Mouse (Mus musculus): Measurements from ENCODE around the gene Foxa2.
A peak's percentile ranks its signal among the peaks of the same experiment; 100 is the strongest.

Foxa2 gene

GRCm38 (mm10) chr2:148046799-148047165, at the start of gene Foxa2:
Gene Foxa2 (minus strand): TSS chr2:148046969.
- DNase-seq, result no peak

DNA sequence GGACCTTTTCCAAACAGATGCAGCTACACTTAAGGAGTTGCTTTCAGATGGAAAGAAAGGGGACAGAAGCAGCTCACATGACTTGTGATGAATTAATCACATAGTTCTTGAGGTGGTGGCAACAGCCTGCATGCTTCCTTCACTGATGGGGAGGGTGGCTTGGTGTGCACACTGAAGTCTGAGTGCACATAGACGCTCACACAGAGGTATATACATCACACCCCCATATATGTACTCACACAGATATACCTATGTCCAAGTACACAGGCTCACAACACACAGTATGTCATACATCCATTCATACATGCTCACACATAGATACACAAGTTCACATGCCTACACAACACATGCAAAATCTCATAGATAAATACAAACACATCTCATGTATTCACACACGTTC, 45.3 kb upstream of the Foxa2 start:
- DNase-seq, result no peak

DNA sequence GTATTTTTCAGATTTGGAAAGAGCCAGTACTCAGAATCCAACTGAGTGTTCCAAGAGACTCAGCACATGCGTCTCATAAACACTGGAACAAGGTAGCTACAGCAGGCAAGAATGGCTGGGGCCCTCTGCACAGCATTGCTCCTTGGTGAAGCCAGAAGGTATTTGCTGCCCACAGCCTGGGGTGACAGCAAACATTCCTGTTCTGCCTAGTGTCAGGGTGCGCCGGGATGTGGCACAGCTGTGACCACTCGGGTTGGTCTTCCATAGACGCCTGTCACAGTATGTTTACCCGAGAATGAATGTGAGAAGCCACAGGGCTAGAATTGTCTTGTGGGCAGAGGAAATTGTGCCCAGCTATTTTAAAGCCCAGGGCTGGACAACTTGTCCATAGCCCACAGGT, 44.9 kb upstream of the Foxa2 start:
- no peak for DNase-seq

DNA sequence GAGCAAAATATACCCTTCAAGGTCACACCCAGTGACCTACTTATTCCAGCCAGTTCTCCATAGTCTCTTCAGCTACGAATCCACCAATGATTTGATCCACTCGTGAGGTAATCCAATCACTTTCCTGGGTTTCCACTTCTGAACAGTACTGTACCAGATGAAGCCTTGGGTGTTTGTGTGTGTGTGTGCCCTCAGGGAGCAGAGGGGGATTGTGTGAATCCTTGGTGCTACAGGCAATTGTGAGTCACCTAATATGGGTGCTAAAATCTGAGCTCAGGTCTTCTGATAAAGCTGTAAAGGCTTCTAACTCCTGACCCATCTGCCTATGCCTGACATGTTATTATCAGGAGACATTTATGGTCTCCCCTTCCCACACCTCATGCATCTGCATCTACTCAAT, 43.3 kb upstream of the Foxa2 start:
- no peak for DNase-seq

- no peak for DNase-seq
Measured at GRCm38 (mm10) chr2:148085529-148085928, 38.8 kb upstream of the Foxa2 start.

GRCm38 (mm10) chr2:148085126-148085525, 38.4 kb upstream of the Foxa2 start:
- no peak for DNase-seq

GRCm38 (mm10) chr2:148082283-148082682, 35.5 kb upstream of the Foxa2 start:
- DNase-seq, result peak; percentile 13

DNA sequence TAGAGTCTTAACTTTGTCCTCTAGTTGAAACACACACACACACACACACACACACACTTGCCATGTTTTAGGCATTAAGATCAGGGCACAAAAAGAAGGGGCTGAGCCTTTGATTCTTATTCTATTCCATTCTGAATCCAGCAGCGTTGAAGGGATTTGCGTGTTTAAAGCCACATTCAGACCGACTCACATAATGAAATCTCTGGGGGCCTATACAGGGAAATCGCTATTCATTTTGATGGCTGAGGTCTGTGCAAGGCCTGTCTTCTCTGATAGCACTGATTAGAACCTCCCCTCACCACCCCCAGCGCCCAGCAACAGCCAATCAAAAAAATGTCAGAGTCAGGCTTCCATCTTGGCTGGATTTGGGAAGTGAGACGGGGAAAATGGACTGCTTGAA, 13.9 kb upstream of the Foxa2 start:
- DNase-seq, result no peak

GRCm38 (mm10) chr2:148053411-148053810, 6.6 kb upstream of the Foxa2 start:
- no peak for DNase-seq

DNA sequence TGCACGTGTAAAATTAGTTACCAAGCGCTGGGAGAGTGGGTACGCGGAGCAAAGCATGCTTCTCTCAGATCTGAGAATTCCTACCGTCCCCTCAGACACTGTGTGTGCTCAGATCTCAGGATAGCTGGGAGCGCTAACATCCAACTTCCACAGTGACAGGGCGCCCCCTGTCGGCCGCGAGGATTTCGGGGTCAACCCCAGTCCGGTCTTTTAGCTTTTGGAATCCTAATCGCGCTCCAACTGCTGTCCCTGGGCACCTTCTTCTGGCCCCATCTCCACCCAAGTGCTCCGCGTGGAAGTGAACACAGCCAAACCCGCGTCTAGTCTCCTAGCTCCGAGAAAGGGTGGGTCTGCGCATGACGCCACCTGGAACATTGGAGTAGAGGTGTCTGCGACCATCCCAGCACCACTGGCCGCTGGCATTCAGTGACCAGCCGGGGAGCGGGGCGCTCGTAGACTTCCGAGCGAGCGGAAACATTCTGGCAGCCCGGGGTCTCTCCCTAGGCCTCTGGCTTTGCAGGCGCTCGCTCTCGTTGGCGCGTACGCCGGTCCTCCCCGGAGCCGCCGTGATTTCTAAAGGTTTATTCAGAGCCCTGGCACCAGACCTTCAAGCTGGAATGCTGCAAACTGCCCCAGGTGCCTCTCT, 1.8 kb upstream of the Foxa2 start:
- DNase-seq, result no peak

GRCm38 (mm10) chr2:148047611-148048010, 842 bp upstream of the Foxa2 start:
- no peak for DNase-seq

DNA sequence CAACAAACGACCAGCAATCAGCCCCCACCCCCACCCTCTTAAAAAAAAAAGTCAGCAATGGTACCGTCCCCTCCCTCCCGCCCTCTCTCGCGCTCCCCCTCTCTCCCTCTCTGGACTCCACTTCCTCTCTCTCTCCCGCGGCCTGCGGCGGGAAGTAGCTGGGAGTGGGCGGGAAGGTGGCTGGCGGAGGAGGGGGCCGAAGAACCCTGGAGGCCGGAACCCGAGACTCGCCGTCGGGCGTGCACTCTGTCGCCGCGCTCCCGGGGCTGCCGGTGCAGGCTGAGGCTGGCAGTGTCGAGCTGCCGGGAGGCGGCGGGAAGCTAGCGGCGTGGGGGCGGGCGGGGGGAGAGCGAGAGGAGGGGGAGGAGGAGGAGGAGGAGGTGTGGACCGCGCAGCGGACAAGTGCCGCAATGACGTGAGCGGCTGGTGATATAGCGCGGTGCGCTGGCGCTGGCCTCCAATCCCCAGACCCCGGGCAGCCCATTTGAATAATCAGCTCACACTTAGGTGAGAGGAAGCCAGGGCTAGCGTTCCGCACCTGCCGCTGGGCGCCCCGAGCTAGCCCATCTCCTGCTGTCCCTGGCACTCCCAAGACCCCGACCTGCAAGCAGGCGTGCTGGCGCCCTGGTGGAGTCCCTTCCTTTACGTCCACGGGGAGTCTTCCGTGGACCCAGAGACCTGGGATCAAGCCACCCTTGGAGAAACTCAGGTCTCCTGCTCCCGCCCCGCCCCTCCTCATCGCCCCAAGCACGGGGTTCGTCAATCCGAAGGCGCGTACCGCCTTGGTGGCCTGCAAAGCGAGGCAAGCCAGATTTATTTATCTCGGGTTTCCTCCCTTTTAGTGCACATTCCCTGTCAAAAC, 601 bp downstream of the Foxa2 start:
- DNase-seq, result no peak

GRCm38 (mm10) chr2:148045543-148045936, 1.2 kb downstream of the Foxa2 start:
- DNase-seq, result no peak

- no peak for DNase-seq
Measured at GRCm38 (mm10) chr2:148044877-148045539, 1.8 kb downstream of the Foxa2 start.

DNA sequence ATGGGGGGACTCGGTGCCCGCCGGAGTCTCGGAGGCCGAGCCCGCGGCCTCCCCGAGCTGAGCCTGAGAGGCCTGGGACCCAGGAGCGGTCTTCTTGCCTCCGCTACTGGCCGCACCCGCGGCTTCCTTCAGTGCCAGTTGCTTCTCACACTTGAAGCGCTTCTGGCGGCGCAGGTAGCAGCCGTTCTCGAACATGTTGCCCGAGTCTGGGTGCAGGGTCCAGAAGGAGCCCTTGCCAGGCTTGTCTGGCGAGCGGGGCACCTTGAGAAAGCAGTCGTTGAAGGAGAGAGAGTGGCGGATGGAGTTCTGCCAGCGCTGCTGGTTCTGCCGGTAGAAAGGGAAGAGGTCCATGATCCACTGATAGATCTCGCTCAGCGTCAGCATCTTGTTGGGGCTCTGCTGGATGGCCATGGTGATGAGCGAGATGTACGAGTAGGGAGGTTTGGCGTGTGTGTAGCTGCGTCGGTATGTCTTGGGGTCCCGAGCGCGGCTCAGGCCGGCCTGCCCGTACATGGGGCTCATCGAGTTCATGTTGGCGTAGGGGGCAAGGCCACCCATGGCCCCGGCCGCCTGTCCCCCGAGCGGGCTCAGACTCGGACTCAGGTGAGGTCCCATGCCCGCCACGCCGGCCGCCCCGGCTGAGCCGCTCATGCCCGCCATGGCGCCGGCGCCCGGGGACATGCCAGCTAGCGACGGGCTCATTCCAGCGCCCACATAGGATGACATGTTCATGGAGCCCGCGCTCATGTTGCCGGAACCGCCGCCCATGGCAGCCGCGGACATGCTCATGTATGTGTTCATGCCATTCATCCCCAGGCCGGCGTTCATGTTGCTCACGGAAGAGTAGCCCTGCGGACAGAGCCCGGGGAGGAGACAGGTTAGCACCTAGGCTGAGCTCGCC, 2.5 kb downstream of the Foxa2 start:
- no peak for DNase-seq

DNA sequence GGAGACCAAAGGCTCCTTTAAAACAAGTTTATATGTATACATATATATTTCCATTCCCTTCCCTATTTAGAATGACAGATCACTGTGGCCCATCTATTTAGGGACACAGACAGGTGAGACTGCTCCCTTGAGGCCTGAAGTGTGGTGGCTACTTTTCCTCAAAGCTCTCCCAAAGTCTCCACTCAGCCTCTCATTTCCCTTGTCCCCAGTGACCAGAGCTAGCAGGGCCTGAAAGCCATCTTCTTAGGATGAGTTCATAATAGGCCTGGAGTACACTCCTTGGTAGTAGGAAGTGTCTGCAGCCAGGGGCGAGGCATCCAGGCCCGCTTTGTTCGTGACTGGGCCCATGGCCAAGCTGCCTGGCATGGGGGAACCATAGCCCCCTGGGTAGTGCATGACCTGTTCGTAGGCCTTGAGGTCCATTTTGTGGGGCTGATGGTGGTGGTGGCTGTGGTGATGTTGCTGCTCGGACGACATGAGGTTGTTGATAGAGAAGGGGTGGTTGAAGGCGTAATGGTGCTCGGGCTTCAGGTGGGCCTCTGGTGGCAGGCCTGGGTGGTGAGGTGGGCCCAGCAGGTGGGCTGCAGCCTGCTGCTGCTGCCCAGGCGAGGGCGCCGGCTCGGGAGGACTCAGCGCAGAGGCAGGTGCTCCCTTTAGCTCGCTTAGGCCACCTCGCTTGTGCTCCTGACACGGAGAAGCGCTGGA, 3.3 kb downstream of the Foxa2 start:
- DNase-seq, result no peak

GRCm38 (mm10) chr2:148042126-148042640, 4.6 kb downstream of the Foxa2 start:
- no peak for DNase-seq

- no peak for DNase-seq
Measured at GRCm38 (mm10) chr2:148041381-148041780, 5.4 kb downstream of the Foxa2 start.

GRCm38 (mm10) chr2:148040236-148041121, 6.3 kb downstream of the Foxa2 start:
- no peak for DNase-seq

- no peak for DNase-seq
Measured at GRCm38 (mm10) chr2:148039351-148040235, 7.2 kb downstream of the Foxa2 start.

Measured in right cerebral cortex, postnatal 25 days (tissue).